18 mouse cellular contexts compared by ENCODE assay signal in genomic region chr16:27796153-27796822, GRCm38 (mm10).
"Had no signal": no experiment of that assay in that cellular context is flagged by ENCODE, and none has a peak within 500 bp of the region (broad histone marks: within the 10 kb centered on the region; RNA-seq: fewer than 3 reads in every experiment).

No protein-coding gene starts in this region.

- H3K4me1 ChIP-seq: limb, embryonic 10.5 days; limb, embryonic 13.5 days; liver, embryonic 12.5 days; liver, embryonic 15.5 days; midbrain, embryonic 12.5 days; midbrain, embryonic 15.5 days; neural tube, embryonic 12.5 days; neural tube, embryonic 15.5 days had no signal

- H3K4me3 ChIP-seq: layer of hippocampus, adult 2 months; limb, embryonic 10.5 days; limb, embryonic 13.5 days; liver, embryonic 12.5 days; liver, embryonic 15.5 days; midbrain, embryonic 12.5 days; midbrain, embryonic 15.5 days; neural tube, embryonic 12.5 days; neural tube, embryonic 15.5 days had no signal

- H3K36me3 ChIP-seq: limb, embryonic 10.5 days; limb, embryonic 13.5 days; liver, embryonic 12.5 days; liver, embryonic 15.5 days; midbrain, embryonic 12.5 days; midbrain, embryonic 15.5 days; neural tube, embryonic 12.5 days; neural tube, embryonic 15.5 days had no signal

- H3K9ac ChIP-seq: limb, embryonic 13.5 days; liver, embryonic 12.5 days; liver, embryonic 15.5 days; midbrain, embryonic 12.5 days; midbrain, embryonic 15.5 days; neural tube, embryonic 12.5 days; neural tube, embryonic 15.5 days had no signal

- DNase-seq: kidney, adult 18-20 months; kidney, adult 9 months; kidney, postnatal 25 days; layer of hippocampus, adult 9-11 months; liver; thymus, adult 18-20 months; thymus, postnatal 36 days had no signal

- H3K27me3 ChIP-seq: limb, embryonic 13.5 days; liver, embryonic 12.5 days; liver, embryonic 15.5 days; midbrain, embryonic 12.5 days; midbrain, embryonic 15.5 days; neural tube, embryonic 12.5 days; neural tube, embryonic 15.5 days had no signal

- ATAC-seq: intestine, embryonic 16.5 days; liver, embryonic 12.5 days; midbrain, embryonic 15.5 days had no signal

- H3K4me2 ChIP-seq: limb, embryonic 13.5 days; liver, embryonic 12.5 days; liver, embryonic 15.5 days; midbrain, embryonic 12.5 days; midbrain, embryonic 15.5 days; neural tube, embryonic 12.5 days; neural tube, embryonic 15.5 days had no signal

- H3K9me3 ChIP-seq: limb, embryonic 10.5 days; limb, embryonic 13.5 days; liver, embryonic 15.5 days; midbrain, embryonic 12.5 days; midbrain, embryonic 15.5 days; neural tube, embryonic 12.5 days; neural tube, embryonic 15.5 days had no signal

- H3K27ac ChIP-seq: layer of hippocampus, adult 2 months; limb, embryonic 10.5 days; limb, embryonic 13.5 days; liver, embryonic 12.5 days; liver, embryonic 15.5 days; macrophage; midbrain, embryonic 12.5 days; midbrain, embryonic 15.5 days; neural tube, embryonic 12.5 days; neural tube, embryonic 15.5 days had no signal
